ENCODE assay signal across 8 mouse cellular contexts in the genomic region with DNA sequence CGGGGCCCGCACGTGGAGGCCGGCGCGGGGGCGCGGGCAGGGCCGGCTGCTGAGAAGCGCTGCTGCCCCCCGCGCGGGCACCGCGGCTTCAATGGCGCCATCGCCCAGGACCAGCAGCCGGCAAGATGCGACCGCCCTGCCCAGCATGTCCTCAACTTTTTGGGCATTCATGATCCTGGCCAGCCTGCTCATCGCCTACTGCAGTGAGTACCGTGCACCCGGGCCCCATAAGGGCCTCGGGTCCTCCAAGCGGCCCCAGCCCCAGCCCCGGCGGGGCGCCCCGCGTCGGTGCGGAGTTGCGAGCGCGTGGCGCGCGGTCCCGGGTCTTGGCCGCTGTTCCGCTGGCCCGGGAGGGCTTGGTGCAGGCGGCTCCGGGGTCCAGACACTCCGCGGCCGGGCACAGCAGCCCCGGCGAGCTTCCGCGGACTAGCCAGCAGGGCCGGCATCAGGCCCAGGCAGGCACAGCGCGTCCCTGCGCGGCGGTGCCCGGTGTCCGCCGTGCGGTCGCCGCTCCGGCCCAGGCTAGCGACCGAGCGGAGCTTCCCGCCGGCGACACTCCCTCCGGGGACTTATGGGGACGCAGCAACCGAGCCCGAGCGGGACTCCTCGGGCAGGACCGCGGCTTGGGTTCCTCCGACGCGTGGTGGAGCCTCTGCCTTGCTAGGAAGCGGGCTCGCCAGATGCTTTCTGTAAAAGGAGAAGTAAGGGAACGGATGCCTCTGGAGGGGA. TPM values are rescaled to one million over a fixed set of nuclear protein-coding genes. Genes with fewer than 3 reads are reported as not detected.
DNase-seq lines count a peak whose midpoint lies in the region; ATAC-seq and TF ChIP-seq lines count a peak whose summit lies in the region.

No protein-coding gene starts in this region.

- peak overlapping the region; percentile 60 for H3K4me2 ChIP-seq in heart, postnatal 0 days (ENCODE audit: low read depth, low read length)
- H3K4me2 ChIP-seq in limb, embryonic 15.5 days = peak overlapping the region; percentile 93
- peak overlapping the region; percentile 72 for H3K4me2 ChIP-seq in neural tube, embryonic 15.5 days

- DNase-seq in cerebellum, adult 11 months = no peak
- peak; percentile 24 for DNase-seq in ES-CJ7 (ENCODE audit: low read depth, low spot score)
- DNase-seq in embryo, embryonic 10.5 days (ENCODE audit: low spot score) = peak; percentile 76
- DNase-seq in heart, postnatal 0 days (ENCODE audit: low spot score) = peak; percentile 14
- no peak for DNase-seq in spleen, postnatal 14 days (ENCODE audit: low spot score in 2 of 2)

- TF ChIP-seq CTCF in heart, postnatal 0 days (IDR thresholded peaks at IDR 0.05; ENCODE audit: low read depth) = no peak

- no peak for TF ChIP-seq EP300 in heart, postnatal 0 days (IDR thresholded peaks at IDR 0.05; ENCODE audit: low read depth)

- no peak overlapping the region for H3K27ac ChIP-seq in heart, postnatal 0 days (ENCODE audit: low read depth)
- no peak overlapping the region for H3K27ac ChIP-seq in limb, embryonic 15.5 days
- peak overlapping the region; percentile 86 for H3K27ac ChIP-seq in neural tube, embryonic 15.5 days (replicated peaks)

- no peaks in the 10 kb centered on the region for H3K4me1 ChIP-seq in heart, postnatal 0 days (ENCODE audit: control insufficient read depth, insufficient read depth)
- H3K4me1 ChIP-seq in limb, embryonic 15.5 days = peaks cover 16% of the 10 kb centered on the region
- H3K4me1 ChIP-seq in neural tube, embryonic 15.5 days = peaks cover 45% of the 10 kb centered on the region

- no peaks in the 10 kb centered on the region for H3K9me3 ChIP-seq in heart, postnatal 0 days (replicated peaks; ENCODE audit: control insufficient read depth, low read length)
- no peaks in the 10 kb centered on the region for H3K9me3 ChIP-seq in limb, embryonic 15.5 days
- no peaks in the 10 kb centered on the region for H3K9me3 ChIP-seq in neural tube, embryonic 15.5 days (replicated peaks)

- under 1% methylated on average over 81 of the region's 84 CpGs for WGBS in heart, postnatal 0 days
- 0% methylated on average over 69 of the region's 84 CpGs for WGBS in limb, embryonic 15.5 days
- WGBS in neural tube, embryonic 15.5 days = under 1% methylated on average over 63 of the region's 84 CpGs

- no peak overlapping the region for H3K9ac ChIP-seq in heart, postnatal 0 days (replicated peaks; ENCODE audit: low read depth, low read length)
- H3K9ac ChIP-seq in limb, embryonic 15.5 days = no peak overlapping the region
- peak overlapping the region; percentile 83 for H3K9ac ChIP-seq in neural tube, embryonic 15.5 days (replicated peaks)

- peak; percentile 22; the same call in 1 of the 2 replicates for ATAC-seq in cerebellum, adult (ENCODE audit: insufficient number of reproducible peaks, low FRiP score, low TSS enrichment)
- peak; percentile 65 for ATAC-seq in heart, postnatal 0 days (ENCODE audit: insufficient read depth, low read depth)
- peak; percentile 47; the same call in 1 of the 2 replicates for ATAC-seq in limb, embryonic 15.5 days (ENCODE audit: insufficient number of reproducible peaks, low FRiP score, low TSS enrichment, low read depth)
- ATAC-seq in neural tube, embryonic 15.5 days (ENCODE audit: low FRiP score) = peak; percentile 60

- H3K36me3 ChIP-seq in heart, postnatal 0 days (replicated peaks; ENCODE audit: control insufficient read depth, insufficient read depth, low read length) = no peaks in the 10 kb centered on the region
- no peaks in the 10 kb centered on the region for H3K36me3 ChIP-seq in limb, embryonic 15.5 days
- H3K36me3 ChIP-seq in neural tube, embryonic 15.5 days = no peaks in the 10 kb centered on the region

- H3K27me3 ChIP-seq in heart, postnatal 0 days (ENCODE audit: control insufficient read depth, insufficient read depth, low read length) = peaks cover 79% of the 10 kb centered on the region
- peaks cover 94% of the 10 kb centered on the region for H3K27me3 ChIP-seq in limb, embryonic 15.5 days
- peaks cover 4% of the 10 kb centered on the region; the same call in 1 of the 2 replicates for H3K27me3 ChIP-seq in neural tube, embryonic 15.5 days (replicated peaks)

- peak overlapping the region; percentile 41 for H3K4me3 ChIP-seq in heart, postnatal 0 days (ENCODE audit: low read depth, low read length)
- peak overlapping the region; percentile 48 for H3K4me3 ChIP-seq in limb, embryonic 15.5 days
- peak overlapping the region; percentile 78 for H3K4me3 ChIP-seq in neural tube, embryonic 15.5 days (replicated peaks)

RNA-seq across cellular contexts. Expression of gene Fam19a5, which starts 0.5 kb away (rescaled TPM):
- total RNA-seq in heart, postnatal 0 days (2014; rRNA removed; ENCODE audit: low replicate concordance) = 2.4 and 2.5 TPM in 2 replicates
- polyA plus RNA-seq in heart, postnatal 0 days (2015; fragmentation: Nextera tagmentation; extraction: Ambion mirVana) = 0.21 and 0.27 TPM in 2 replicates
- 2.8 and 3.0 TPM in 2 replicates for polyA plus RNA-seq in limb, embryonic 15.5 days (2015; fragmentation: Nextera tagmentation; extraction: Ambion mirVana)
- polyA plus RNA-seq in neural tube, embryonic 15.5 days (2015; fragmentation: Nextera tagmentation; extraction: Ambion mirVana) = 26.5 and 30.1 TPM in 2 replicates

Comparison
In these comparisons a context has a peak if more than half of its experiments do, and no peak if none do; other contexts are left out.
1. DNase-seq: peak in ES-CJ7 (single experiment), embryo, embryonic 10.5 days (single experiment) and heart, postnatal 0 days (single experiment); none in cerebellum, adult 11 months (single experiment) and spleen, postnatal 14 days (0 of 2).
2. Peak in every context shown above with its lines, with median percentiles within 50 percentile points of each other: ATAC-seq, H3K4me2 ChIP-seq and H3K4me3 ChIP-seq.